Mouse (Mus musculus) ES-E14 (cell line): ENCODE results near the gene Tnfrsf9.

Experiments
- CHD2 ChIP-seq: IDR thresholded peaks from 2 replicates; pipeline ENCODE4 v1.6.1; 2014; ENCODE audit warnings: mild to moderate bottlenecking, low read depth, low read length, inconsistent platforms
- HCFC1 ChIP-seq: IDR thresholded peaks from 2 replicates; pipeline ENCODE4 v1.6.1; 2012; ENCODE audit warnings: low read length, inconsistent platforms, borderline replicate concordance; ENCODE audit not compliant: insufficient read depth
- MAFK ChIP-seq: IDR thresholded peaks from 2 replicates; pipeline ENCODE4 v1.6.1; 2014; ENCODE audit warnings: mild to moderate bottlenecking, low read depth, low read length, inconsistent platforms; ENCODE audit not compliant: insufficient read depth
- ZNF384 ChIP-seq: IDR thresholded peaks from 2 replicates; pipeline ENCODE4 v1.6.1; 2012; ENCODE audit warnings: low read depth, low read length, inconsistent platforms

DNA sequence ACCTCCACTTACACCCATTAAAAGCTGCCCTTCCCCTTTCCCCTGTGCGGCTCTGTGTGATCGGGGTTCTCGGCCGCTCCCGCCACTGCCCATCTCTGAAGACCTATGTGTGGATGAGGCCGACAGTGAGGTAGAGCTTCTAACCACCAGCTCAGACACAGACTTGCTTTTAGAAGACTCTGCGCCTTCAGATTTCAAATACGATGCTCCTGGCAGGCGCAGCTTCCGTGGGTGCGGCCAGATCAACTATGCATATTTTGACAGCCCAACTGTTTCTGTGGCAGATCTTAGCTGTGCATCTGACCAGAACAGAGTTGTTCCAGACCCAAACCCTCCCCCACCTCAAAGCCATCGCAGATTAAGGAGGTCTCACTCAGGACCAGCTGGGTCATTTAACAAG, 47.9 kb upstream of the Tnfrsf9 start:
- TF ChIP-seq CHD2 (no peak), HCFC1 (no peak), ZNF384 (no peak), MAFK (no peak)
